Mouse (Mus musculus) adrenal gland, postnatal 14 days (tissue): ENCODE results near the gene Pacs2. TPM values are rescaled to one million over a fixed set of nuclear protein-coding genes. Genes with fewer than 3 reads are reported as not detected.

Experiments
- DNase-seq: peaks from one replicate; pipeline ENCODE4 v3.0.0; 2021; ENCODE audit warnings: mixed read lengths
- long read RNA-seq, 2 experiments: library from polyadenylated mRNA; stranded (forward); transcript quantifications; one replicate each; pipeline ENCODE4 v2.0.0; 2021
- total RNA-seq: library from RNA; stranded (reverse); gene quantifications from 2 replicates; pipeline ENCODE4 v1.2.3, GENCODE M21; 2021

Pacs2 gene
- 30.0 and 31.1 TPM in 2 replicates for total RNA-seq
- long read RNA-seq, experiment 1, full-length matches to known transcripts = 9 of 18 reads
- long read RNA-seq, experiment 1, partial matches to known transcripts = 6 of 18 reads
- long read RNA-seq, experiment 1, other reads (novel, unspliced or antisense) = 3 of 18 reads
- long read RNA-seq, experiment 2, full-length matches to known transcripts = 6 of 17 reads
- long read RNA-seq, experiment 2, partial matches to known transcripts = 3 of 17 reads
- long read RNA-seq, experiment 2, other reads (novel, unspliced or antisense) = 8 of 17 reads

- DNase-seq = peak; percentile 97
Measured at GRCm38 (mm10) chr12:113013604-113014558, at the start of gene Pacs2. Gene Pacs2, plus strand, starts transcription at chr12:113014508.

GRCm38 (mm10) chr12:112965783-112966182 is 48.5 kb upstream of the Pacs2 start:
- no peak for DNase-seq

GRCm38 (mm10) chr12:112968943-112969342 is 45.4 kb upstream of the Pacs2 start:
- DNase-seq = no peak

- DNase-seq = no peak
Measured at GRCm38 (mm10) chr12:112969616-112970015, 44.7 kb upstream of the Pacs2 start.

- DNase-seq = no peak
Measured at GRCm38 (mm10) chr12:112974736-112975135, 39.6 kb upstream of the Pacs2 start.

GRCm38 (mm10) chr12:112976371-112977073 is 37.8 kb upstream of the Pacs2 start, which contains the start of gene Btbd6:
Gene Btbd6, plus strand, starts transcription at chr12:112976482.
- DNase-seq = peak; percentile 96

GRCm38 (mm10) chr12:112977156-112977555 is 37.2 kb upstream of the Pacs2 start:
- no peak for DNase-seq

GRCm38 (mm10) chr12:112982031-112982430 is 32.3 kb upstream of the Pacs2 start:
- DNase-seq = no peak

- no peak for DNase-seq
Measured at GRCm38 (mm10) chr12:112985346-112985745, 29.0 kb upstream of the Pacs2 start.

- peak; percentile 72 for DNase-seq
Measured at GRCm38 (mm10) chr12:112987877-112988276, 26.4 kb upstream of the Pacs2 start.

GRCm38 (mm10) chr12:112990706-112991405 is 23.5 kb upstream of the Pacs2 start:
- no peak for DNase-seq

- DNase-seq = no peak
Measured at GRCm38 (mm10) chr12:112991444-112991843, 22.9 kb upstream of the Pacs2 start.

GRCm38 (mm10) chr12:112994153-112994552 is 20.2 kb upstream of the Pacs2 start:
- DNase-seq = no peak

- peak; percentile 76 for DNase-seq
Measured at GRCm38 (mm10) chr12:112999569-113000293, 14.6 kb upstream of the Pacs2 start.

GRCm38 (mm10) chr12:113000294-113001132 is 13.8 kb upstream of the Pacs2 start, which contains the start of gene Brf1:
Gene Brf1, minus strand, starts transcription at chr12:113000704.
- DNase-seq = peak; percentile 99

GRCm38 (mm10) chr12:113001133-113001474 is 13.2 kb upstream of the Pacs2 start:
- no peak for DNase-seq

GRCm38 (mm10) chr12:113002667-113003066 is 11.6 kb upstream of the Pacs2 start:
- DNase-seq = no peak

GRCm38 (mm10) chr12:113004011-113004410 is 10.3 kb upstream of the Pacs2 start:
- DNase-seq = no peak

GRCm38 (mm10) chr12:113004993-113005392 is 9.3 kb upstream of the Pacs2 start:
- peak; percentile 82 for DNase-seq

- no peak for DNase-seq
Measured at GRCm38 (mm10) chr12:113011702-113012360, 2.5 kb upstream of the Pacs2 start.
